Mouse (Mus musculus): ENCODE results near the gene Gm21897. TPM values are rescaled to one million over a fixed set of nuclear protein-coding genes. Genes with fewer than 3 reads are reported as not detected.

Gene Gm21897
- polyA plus RNA-seq (2014; fragmentation: Illumina TruSeq; extraction: RNeasy Lipid Tissue Mini Kit (QIAGEN cat#74804); ENCODE audit: low read depth, low replicate concordance), result 0.36 TPM

DNA sequence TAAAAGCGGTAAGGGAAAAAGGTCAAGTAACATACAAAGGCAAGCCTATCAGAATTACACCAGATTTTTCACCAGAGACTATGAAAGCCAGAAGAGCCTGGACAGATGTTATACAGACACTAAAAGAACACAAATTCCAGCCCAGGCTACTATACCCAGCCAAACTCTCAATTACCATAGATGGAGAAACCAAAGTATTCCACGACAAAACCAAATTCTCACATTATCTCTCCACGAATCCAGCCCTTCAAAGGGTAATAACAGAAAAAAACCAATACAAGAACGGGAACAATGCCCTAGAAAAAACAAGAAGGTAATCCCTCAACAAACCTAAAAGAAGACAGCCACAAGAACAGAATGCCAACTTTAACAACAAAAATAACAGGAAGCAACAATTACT, at the start of gene Gm21897:
Gm21897 (plus strand) TSS at position 301 of the 400 bp plus-strand sequence.

All from testis, adult 10 weeks (tissue).